Mouse (Mus musculus) hindbrain, embryonic 10.5 days (tissue): ENCODE measurements at regions not wholly inside any gene's neighbourhood (a gene's known extent, or its start where the extent isn't known, plus 50 kb on each side); places are given as distances from the start of the nearest gene placed in this dataset.
"Not testable (repeated sequence)": the region's sequence is repeated elsewhere in the genome, so short reads cannot be mapped to it uniquely, and the experiment has no call there.

Experiments used
- DNase-seq: peaks from one replicate; pipeline ENCODE4 v3.0.0-alpha.2; 2017; ENCODE audit warnings: low spot score
- H3K27ac ChIP-seq: fragments of 300-500 bp; sonication (generic); 2 replicates; pipeline ENCODE4 v1.5.1; 2016; ENCODE audit warnings: mild to moderate bottlenecking, moderate library complexity
- H3K27me3 ChIP-seq: fragments of 300-500 bp; sonication (generic); 2 replicates; pipeline ENCODE4 v1.6.1; 2016; ENCODE audit warnings: mild to moderate bottlenecking; ENCODE audit not compliant: poor library complexity, insufficient read depth, severe bottlenecking
- H3K36me3 ChIP-seq: fragments of 300-500 bp; sonication (generic); 2 replicates; pipeline ENCODE4 v1.6.1; 2016; ENCODE audit warnings: mild to moderate bottlenecking, moderate library complexity
- H3K4me1 ChIP-seq: fragments of 300-500 bp; sonication (generic); replicated peaks from 2 replicates; pipeline ENCODE4 v1.6.1; 2016; ENCODE audit warnings: mild to moderate bottlenecking
- H3K4me3 ChIP-seq: fragments of 300-500 bp; sonication (generic); 2 replicates; pipeline ENCODE4 v1.5.1; 2016; ENCODE audit warnings: mild to moderate bottlenecking, moderate library complexity
- H3K9me3 ChIP-seq: fragments of 300-500 bp; sonication (generic); 2 replicates; pipeline ENCODE4 v1.6.1; 2016; ENCODE audit warnings: mild to moderate bottlenecking, moderate library complexity
- WGBS: fragments of 180-500 bp; shearing (Covaris S2); methylation state at CpG from one replicate; pipeline ENCODE4 v1.1.7; 2016; 5-methylcytosine and 5-hydroxymethylcytosine counted together

DNA sequence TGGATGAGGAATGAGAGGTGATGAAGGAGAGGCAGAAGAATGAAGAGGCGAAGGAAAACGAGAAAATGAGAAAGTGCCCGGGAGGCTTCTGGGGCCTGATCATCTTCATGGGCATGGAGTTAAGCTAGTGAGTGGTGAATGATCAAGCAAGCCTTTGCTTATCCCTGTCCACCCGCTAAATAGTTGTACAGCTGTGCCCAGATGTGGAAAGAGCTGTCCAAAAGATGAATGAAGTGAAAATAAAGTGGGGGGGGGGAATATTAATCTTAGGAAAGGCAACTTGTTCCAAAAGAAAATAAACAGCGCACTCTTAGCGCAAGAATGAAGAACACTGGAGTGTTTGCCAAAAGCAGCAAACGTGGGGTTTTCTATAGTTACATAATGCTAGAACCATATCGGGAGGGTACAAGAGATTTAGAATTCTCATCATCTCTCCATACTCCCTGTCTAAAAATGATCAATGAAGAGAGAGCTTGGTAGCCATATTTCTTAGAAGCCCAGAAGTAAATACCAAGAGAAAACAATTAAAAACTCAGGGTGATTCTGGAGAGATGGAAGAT, 188.5 kb downstream of the Utp18 start:
- H3K9me3 ChIP-seq: no peaks in the 10 kb centered on the region

DNA sequence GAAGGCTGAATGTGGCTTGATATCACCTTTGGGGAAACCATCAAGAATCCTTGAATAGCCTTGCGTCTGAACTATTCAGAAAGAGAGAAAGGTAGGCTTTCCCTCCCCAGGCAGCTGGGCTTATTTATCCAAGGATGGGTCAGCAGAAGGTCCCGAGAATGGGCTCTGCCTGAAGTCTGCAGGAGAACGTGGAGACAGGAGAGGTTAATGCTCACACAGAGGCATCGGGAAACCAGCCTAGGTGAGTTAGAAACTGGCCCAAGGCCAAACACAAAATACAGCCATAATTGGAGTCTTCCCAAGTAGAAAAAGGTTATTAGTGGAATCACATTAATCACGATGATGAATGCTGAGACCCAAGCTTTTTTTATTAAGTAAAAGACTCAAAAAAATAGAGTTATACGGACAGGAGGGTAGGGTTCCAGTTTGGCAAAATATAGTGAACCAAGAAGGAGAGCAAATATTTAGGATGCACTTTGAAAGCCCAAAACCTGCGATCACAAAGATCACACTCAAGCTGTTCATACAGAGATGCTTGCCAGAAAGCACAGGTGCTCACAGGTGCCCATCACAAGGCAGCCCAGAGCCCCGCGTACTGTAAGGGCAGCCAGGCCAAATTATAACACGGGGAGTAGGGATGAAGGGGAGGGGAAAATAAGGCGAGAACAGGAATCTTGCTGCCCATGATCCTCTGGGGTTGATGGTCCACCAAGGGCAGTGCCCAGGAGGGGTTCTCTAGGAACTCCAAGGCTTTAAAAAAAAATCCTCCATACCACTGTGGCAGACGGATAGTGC, 189.3 kb downstream of the Utp18 start:
- WGBS: 88% methylated on average over 12 of the region's 12 CpGs

More for the DNA sequence above, 188.5 kb downstream of the Utp18 start:
- DNase-seq: no peak
- WGBS: 91% methylated on average over 8 of the region's 8 CpGs
- Histone ChIP-seq H3K4me3 (no peak overlapping the region), H3K4me1 (no peaks in the 10 kb centered on the region), H3K36me3 (no peaks in the 10 kb centered on the region), H3K27ac (no peak overlapping the region), H3K27me3 (no peaks in the 10 kb centered on the region)

DNA sequence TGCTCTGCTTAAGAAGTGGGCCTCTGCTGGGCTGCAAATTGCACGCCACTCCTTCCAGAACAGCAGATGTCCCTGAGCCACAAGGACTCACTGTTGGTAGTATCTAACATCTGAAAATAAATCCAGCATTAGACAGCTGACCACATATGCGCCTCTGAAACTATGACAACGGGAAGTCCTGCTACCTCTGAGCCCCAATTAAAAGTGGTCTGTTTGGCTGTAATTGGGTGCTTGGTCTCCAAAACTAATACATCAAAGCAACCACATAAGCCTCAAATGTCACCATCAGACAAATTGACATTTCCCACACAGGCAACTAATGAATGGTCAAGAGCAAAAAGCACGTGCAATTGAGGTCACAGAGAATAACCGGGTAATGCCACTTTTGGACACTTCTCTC, 201.9 kb downstream of the Utp18 start:
- 84% methylated on average over 5 of the region's 5 CpGs for WGBS

More for the DNA sequence above, 189.3 kb downstream of the Utp18 start:
- Histone ChIP-seq H3K4me3 (no peak overlapping the region), H3K36me3 (no peaks in the 10 kb centered on the region), H3K27ac (no peak overlapping the region), H3K4me1 (no peaks in the 10 kb centered on the region), H3K27me3 (no peaks in the 10 kb centered on the region), H3K9me3 (no peaks in the 10 kb centered on the region)
- no peak for DNase-seq

DNA sequence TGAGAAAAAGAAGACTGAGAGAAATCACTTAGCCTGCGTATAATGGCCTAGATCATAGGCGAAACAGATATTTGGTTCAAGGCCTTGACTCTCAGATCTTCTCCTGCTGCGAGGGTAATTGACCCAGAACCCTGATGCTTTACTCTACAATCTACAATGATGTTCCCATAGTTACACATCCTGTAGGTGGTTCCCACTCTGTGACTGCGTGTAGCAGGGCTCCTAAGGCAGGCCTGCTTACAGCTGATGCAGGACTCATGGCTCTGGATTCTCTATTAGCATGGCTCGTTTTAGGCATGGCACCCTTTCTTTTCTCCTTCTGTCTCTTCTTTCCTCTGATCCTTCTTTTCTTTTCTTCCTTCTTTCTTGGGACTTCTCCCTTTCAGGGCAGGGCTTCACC, 209.3 kb downstream of the Utp18 start:
- no peak for DNase-seq
- Histone ChIP-seq H3K36me3 (no peaks in the 10 kb centered on the region), H3K27ac (no peak overlapping the region), H3K4me3 (no peak overlapping the region), H3K27me3 (no peaks in the 10 kb centered on the region), H3K9me3 (no peaks in the 10 kb centered on the region), H3K4me1 (no peaks in the 10 kb centered on the region)
- 83% methylated on average over 5 of the region's 5 CpGs for WGBS

More for the DNA sequence above, 201.9 kb downstream of the Utp18 start:
- no peaks in the 10 kb centered on the region for H3K27me3 ChIP-seq
- DNase-seq: no peak
- no peaks in the 10 kb centered on the region for H3K9me3 ChIP-seq
- H3K4me3 ChIP-seq: no peak overlapping the region
- H3K36me3 ChIP-seq: no peaks in the 10 kb centered on the region
- no peak overlapping the region for H3K27ac ChIP-seq
- H3K4me1 ChIP-seq: no peaks in the 10 kb centered on the region

DNA sequence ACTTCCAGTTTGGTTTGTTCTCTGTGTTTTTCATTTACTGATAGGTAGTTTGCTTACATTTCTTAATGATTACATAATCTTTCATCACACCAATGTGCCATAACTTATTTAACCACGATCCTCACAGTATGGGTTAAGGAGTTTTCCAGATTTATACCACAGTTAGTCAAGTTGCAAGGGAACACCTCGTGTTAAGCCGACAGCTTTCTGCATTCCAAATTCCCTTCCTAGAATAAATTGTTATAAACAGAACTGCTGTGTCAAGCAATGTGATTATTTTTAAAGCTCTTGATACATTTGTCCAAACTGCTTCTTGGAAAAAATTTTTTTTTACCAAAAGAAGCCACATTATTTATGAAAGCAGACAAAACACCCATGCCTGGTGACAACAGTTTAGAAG, 213.5 kb downstream of the Utp18 start:
- WGBS: 91% methylated on average over 3 of the region's 3 CpGs

DNA sequence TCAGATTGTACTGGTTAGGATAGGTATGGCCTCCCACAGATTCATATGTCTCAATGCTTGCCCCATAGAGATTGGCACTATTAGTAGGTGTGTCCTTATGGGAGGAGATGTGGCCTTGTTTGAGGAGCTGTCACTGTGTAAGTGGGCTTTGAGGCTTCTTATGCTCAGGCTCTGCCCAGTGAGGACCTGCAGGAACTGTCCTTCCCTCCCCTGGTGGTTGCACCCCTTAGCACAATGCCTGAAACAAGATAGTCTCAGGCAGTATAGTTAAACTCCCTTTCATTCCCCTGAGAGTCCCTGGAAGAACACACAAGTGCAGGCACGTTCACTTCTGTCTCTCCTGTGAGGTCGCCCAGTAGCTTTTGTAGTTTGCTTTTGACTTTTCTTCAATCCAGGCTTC, 223.9 kb downstream of the Utp18 start:
- Histone ChIP-seq H3K36me3 (no peaks in the 10 kb centered on the region), H3K9me3 (no peaks in the 10 kb centered on the region), H3K27ac (no peak overlapping the region), H3K4me1 (no peaks in the 10 kb centered on the region), H3K27me3 (no peaks in the 10 kb centered on the region), H3K4me3 (no peak overlapping the region)
- 47% methylated on average over 2 of the region's 2 CpGs for WGBS
- no peak for DNase-seq

More for the DNA sequence above, 213.5 kb downstream of the Utp18 start:
- no peak overlapping the region for H3K27ac ChIP-seq
- DNase-seq: no peak
- no peaks in the 10 kb centered on the region for H3K9me3 ChIP-seq
- H3K4me1 ChIP-seq: no peaks in the 10 kb centered on the region
- no peaks in the 10 kb centered on the region for H3K27me3 ChIP-seq
- H3K4me3 ChIP-seq: no peak overlapping the region
- no peaks in the 10 kb centered on the region for H3K36me3 ChIP-seq

DNA sequence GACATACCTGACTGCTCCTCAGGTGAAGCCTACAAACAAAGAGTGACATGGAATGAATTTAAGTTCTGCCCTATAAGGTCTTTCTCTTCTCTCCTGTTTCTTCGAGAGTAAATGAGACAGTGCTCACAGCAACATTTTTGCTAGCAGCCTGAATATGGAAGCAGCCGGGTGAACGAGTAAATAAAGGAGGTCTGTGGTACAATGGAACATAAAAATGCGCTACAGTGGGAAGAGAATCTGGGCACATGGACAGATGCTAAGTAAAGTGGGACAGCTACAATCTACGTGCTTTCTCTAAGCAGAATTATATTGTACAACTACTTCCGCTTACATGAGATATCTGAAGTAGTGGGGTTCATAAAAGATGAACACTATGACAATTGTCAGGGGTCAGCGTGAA, 225.2 kb downstream of the Utp18 start:
- H3K4me1 ChIP-seq: no peaks in the 10 kb centered on the region
- WGBS: 88% methylated on average over 7 of the region's 7 CpGs
- H3K27me3 ChIP-seq: no peaks in the 10 kb centered on the region
- no peaks in the 10 kb centered on the region for H3K9me3 ChIP-seq
- no peaks in the 10 kb centered on the region for H3K36me3 ChIP-seq
- DNase-seq: no peak
- no peak overlapping the region for H3K27ac ChIP-seq
- no peak overlapping the region for H3K4me3 ChIP-seq

DNA sequence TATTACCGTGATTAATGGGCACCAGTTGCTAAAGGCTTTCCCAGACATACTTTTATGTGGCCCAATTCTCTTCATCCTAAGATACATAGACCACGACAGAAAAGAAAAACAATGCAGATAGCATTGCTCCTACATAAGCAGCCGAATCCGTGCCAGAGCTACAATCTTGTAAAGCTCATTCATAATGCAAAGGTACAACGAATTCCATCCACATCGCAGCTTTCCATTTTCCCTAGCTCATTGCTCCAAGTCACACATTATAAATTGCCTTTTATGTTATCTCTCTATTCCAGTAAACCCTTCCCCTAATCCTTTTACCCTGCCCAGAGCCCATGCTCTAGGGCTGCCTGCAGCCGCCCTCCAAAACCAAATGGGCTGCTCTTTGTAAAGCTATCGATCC, 226.8 kb downstream of the Utp18 start:
- Histone ChIP-seq H3K4me1 (peaks cover 4% of the 10 kb centered on the region; the same call in 1 of the 2 replicates), H3K36me3 (no peaks in the 10 kb centered on the region), H3K27me3 (no peaks in the 10 kb centered on the region), H3K9me3 (no peaks in the 10 kb centered on the region), H3K27ac (no peak overlapping the region), H3K4me3 (no peak overlapping the region)
- WGBS: 90% methylated on average over 8 of the region's 8 CpGs
- DNase-seq: no peak

DNA sequence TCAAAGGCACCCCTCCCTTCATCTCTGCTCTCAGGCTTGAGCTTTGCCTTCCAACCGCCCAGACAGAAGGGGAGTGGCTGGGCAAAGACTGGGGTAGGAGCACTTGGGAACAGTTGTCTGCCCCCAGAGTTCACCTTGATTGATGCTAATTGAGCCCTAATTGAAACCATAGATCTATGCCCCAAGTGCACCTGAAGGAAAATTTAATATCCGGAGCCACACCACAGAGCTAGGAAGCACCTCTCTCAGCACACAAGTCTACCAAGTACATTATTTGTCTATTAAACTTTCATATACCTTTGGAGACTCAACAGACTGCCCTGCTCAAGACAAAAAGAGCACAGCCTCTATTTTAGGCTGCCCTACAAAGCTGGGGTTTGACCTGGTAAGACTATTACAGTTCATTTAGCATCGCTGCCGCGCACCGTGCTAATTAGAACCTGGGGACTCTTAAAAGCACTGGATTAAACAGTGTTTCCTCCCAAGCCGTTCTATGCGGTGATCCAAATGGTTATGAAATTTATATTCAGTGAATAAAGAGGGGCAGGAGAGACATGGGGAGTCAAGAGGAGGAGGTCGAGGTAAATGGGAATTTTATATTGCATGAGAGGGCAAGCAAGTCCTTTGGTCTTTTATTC, 229.8 kb downstream of the Utp18 start:
- Histone ChIP-seq H3K4me1 (peaks cover 6% of the 10 kb centered on the region; the same call in 1 of the 2 replicates), H3K9me3 (no peaks in the 10 kb centered on the region), H3K4me3 (no peak overlapping the region), H3K27me3 (no peaks in the 10 kb centered on the region), H3K27ac (no peak overlapping the region), H3K36me3 (no peaks in the 10 kb centered on the region)
- DNase-seq: no peak
- 86% methylated on average over 9 of the region's 9 CpGs for WGBS

DNA sequence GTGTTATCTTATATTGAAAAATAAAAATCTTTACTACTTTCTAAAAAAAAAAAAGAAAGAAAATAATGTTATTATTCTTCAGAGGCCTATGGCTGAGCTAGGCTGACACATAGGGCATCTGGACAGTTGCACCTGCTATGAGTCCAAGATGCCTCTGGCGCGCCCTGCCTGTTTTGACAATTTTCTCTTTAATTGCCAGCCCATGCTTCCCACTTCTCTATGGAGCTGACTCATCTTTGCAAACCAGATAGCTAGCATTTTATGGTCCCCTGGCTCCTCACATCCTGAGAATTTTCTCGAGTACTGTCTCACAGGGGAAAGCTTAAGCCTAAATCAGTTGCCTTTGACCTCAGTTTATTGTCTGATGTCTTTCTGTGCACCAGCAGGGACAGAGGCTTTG, 232.2 kb downstream of the Utp18 start:
- 74% methylated on average over 3 of the region's 3 CpGs for WGBS
- no peak for DNase-seq
- Histone ChIP-seq H3K27me3 (no peaks in the 10 kb centered on the region), H3K27ac (no peak overlapping the region), H3K36me3 (no peaks in the 10 kb centered on the region), H3K9me3 (no peaks in the 10 kb centered on the region), H3K4me3 (no peak overlapping the region), H3K4me1 (peaks cover 6% of the 10 kb centered on the region; the same call in 1 of the 2 replicates)

DNA sequence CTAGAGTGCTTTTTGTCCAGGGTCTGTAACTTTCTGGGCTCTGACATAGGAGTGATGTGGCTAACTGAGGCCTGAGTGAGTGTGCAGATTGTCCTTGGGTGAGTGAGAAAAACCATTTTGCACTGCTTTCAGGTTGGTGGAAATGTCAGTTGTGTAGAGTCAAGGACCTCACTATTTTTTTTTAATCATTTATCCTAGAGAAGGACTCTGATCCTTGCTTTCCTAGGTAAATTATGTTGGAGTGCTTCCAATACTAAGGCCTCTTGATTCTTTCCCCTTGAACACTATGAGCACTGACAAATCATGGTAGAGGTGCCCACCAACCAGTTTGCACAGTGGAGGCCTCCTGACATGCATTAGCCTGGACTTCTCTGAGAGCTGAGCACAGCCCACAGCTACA, 233.6 kb downstream of the Utp18 start:
- not testable (repeated sequence) for H3K27ac ChIP-seq, H3K36me3 ChIP-seq, H3K4me1 ChIP-seq, H3K27me3 ChIP-seq, H3K4me3 ChIP-seq, H3K9me3 ChIP-seq, DNase-seq
